Mouse (Mus musculus): ENCODE data around the gene Slc35d3.

DNA sequence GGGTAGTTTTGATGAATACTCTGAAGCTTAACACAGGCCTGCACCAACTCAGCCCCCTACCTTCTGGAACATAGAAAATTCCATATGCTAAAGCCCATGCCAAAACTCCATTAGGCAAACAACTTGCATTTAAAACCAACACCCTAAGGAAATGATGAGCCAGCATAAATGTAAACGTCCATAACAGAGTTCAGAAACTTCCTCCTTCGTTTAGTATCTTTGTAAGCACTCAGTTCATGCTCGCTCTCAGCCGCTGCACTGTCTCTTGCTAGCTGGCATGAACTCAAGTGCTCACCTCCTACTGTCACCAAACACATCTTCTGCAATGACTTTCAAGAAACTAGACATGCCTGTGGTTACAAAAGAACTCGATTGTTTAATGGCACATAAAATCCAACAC, 24.1 kb upstream of the Slc35d3 start:
- TF ChIP-seq POLR2A (IDR thresholded peaks at IDR 0.05; ENCODE audit: control insufficient read depth, low read depth, low read length) (no peak), CTCF (IDR thresholded peaks at IDR 0.05; ENCODE audit: control insufficient read depth, insufficient read depth, insufficient replicate concordance, low read depth, low read length) (no peak)

Measured in testis, adult 2 months (tissue).